In genomic region chr5:117358725-117359124, GRCm38 (mm10) we compare ENCODE assay signal across 8 mouse cellular contexts. TPM values are rescaled to one million over a fixed set of nuclear protein-coding genes. Genes with fewer than 3 reads are reported as not detected.
DNase-seq lines count a peak whose midpoint lies in the region; ATAC-seq and TF ChIP-seq lines count a peak whose summit lies in the region.

No protein-coding gene starts in this region.

- WGBS in limb, embryonic 15.5 days, result 33% methylated on average over 11 of the region's 11 CpGs
- WGBS in midbrain, postnatal 0 days, result 34% methylated on average over 11 of the region's 11 CpGs

- H3K4me3 ChIP-seq in limb, embryonic 15.5 days, result peak overlapping the region; percentile 95; the same call in 1 of the 2 replicates
- peak overlapping the region; percentile 86 for H3K4me3 ChIP-seq in midbrain, postnatal 0 days (ENCODE audit: low read depth, low read length)

- TF ChIP-seq CTCF in midbrain, postnatal 0 days (IDR thresholded peaks at IDR 0.05), result peak; percentile 83

- no peak for ATAC-seq in cerebellum, adult (ENCODE audit: insufficient number of reproducible peaks, low FRiP score, low TSS enrichment)
- no peak for ATAC-seq in limb, embryonic 15.5 days (ENCODE audit: insufficient number of reproducible peaks, low FRiP score, low TSS enrichment, low read depth)
- no peak for ATAC-seq in midbrain, postnatal 0 days (ENCODE audit: low FRiP score)

- no peaks in the 10 kb centered on the region for H3K27me3 ChIP-seq in limb, embryonic 15.5 days
- no peaks in the 10 kb centered on the region for H3K27me3 ChIP-seq in midbrain, postnatal 0 days (ENCODE audit: insufficient read depth, low read length)
- H3K27me3 ChIP-seq in splenic B cell, adult 2 months (ENCODE audit: control insufficient read depth, insufficient read depth, low read length, poor library complexity, severe bottlenecking), result no peaks in the 10 kb centered on the region

- H3K4me2 ChIP-seq in limb, embryonic 15.5 days, result no peak overlapping the region
- H3K4me2 ChIP-seq in midbrain, postnatal 0 days (ENCODE audit: low read depth, low read length, poor library complexity, severe bottlenecking), result peak overlapping the region; percentile 92

- DNase-seq in cerebellum, adult 11 months, result peak; percentile 42
- peak; percentile 71 to 87 for DNase-seq in cerebellum, postnatal 4 days (ENCODE audit: low spot score in 2 of 2)
- DNase-seq in gastrocnemius, postnatal 25 days, result peak; percentile 32
- DNase-seq in kidney, adult 8-10 months, result peak; percentile 65 to 87
- DNase-seq in midbrain, postnatal 0 days (ENCODE audit: low spot score), result peak; percentile 78
- peak; percentile 68 for DNase-seq in splenic B cell, adult 2 months (ENCODE audit: low read depth, low spot score)

- no peak overlapping the region for H3K27ac ChIP-seq in limb, embryonic 15.5 days
- H3K27ac ChIP-seq in midbrain, postnatal 0 days (ENCODE audit: low read depth, low read length), result no peak overlapping the region

- peaks cover 44% of the 10 kb centered on the region for H3K4me1 ChIP-seq in limb, embryonic 15.5 days
- H3K4me1 ChIP-seq in midbrain, postnatal 0 days (ENCODE audit: insufficient read depth, low read length), result peaks cover 9% of the 10 kb centered on the region

- no peak overlapping the region for H3K9ac ChIP-seq in limb, embryonic 15.5 days
- H3K9ac ChIP-seq in midbrain, postnatal 0 days (replicated peaks; ENCODE audit: low read length, poor library complexity, severe bottlenecking), result no peak overlapping the region; the same call in 1 of the 2 replicates

- no peaks in the 10 kb centered on the region for H3K9me3 ChIP-seq in limb, embryonic 15.5 days
- H3K9me3 ChIP-seq in midbrain, postnatal 0 days (ENCODE audit: low read length), result no peaks in the 10 kb centered on the region

- H3K36me3 ChIP-seq in limb, embryonic 15.5 days, result peaks cover 6% of the 10 kb centered on the region
- H3K36me3 ChIP-seq in midbrain, postnatal 0 days (ENCODE audit: insufficient read depth, low read length), result peaks cover 3% of the 10 kb centered on the region; the same call in 1 of the 2 replicates
- peaks cover 1% of the 10 kb centered on the region; the same call in 1 of the 2 replicates for H3K36me3 ChIP-seq in splenic B cell, adult 2 months (ENCODE audit: control insufficient read depth, insufficient read depth, low read length, poor library complexity, severe bottlenecking)

RNA-seq across cellular contexts. Expression of gene Wsb2, which starts 1.6 kb away (rescaled TPM):
- total RNA-seq in gastrocnemius, postnatal 25 days (2021), result 10 to 100 TPM; 75.4 to 83.4 TPM
- 66.9 and 74.6 TPM in 2 replicates for polyA plus RNA-seq in limb, embryonic 15.5 days (2015; fragmentation: Nextera tagmentation; extraction: Ambion mirVana)
- 395 and 494 TPM in 2 replicates for total RNA-seq in midbrain, postnatal 0 days (2014; rRNA removed)
- polyA plus RNA-seq in midbrain, postnatal 0 days (2015; fragmentation: Nextera tagmentation; extraction: Ambion mirVana), result 336 and 360 TPM in 2 replicates

RNA-seq across cellular contexts. Expression of gene Rfc5, which starts 30.1 kb away (rescaled TPM):
- total RNA-seq in gastrocnemius, postnatal 25 days (2021), result 1 to 10 TPM in 1 of 2 experiments, under 1 TPM in 1; 1.00 to 2.7 TPM
- polyA plus RNA-seq in limb, embryonic 15.5 days (2015; fragmentation: Nextera tagmentation; extraction: Ambion mirVana), result 64.7 and 67.2 TPM in 2 replicates
- total RNA-seq in midbrain, postnatal 0 days (2014; rRNA removed), result 12.0 and 15.2 TPM in 2 replicates
- polyA plus RNA-seq in midbrain, postnatal 0 days (2015; fragmentation: Nextera tagmentation; extraction: Ambion mirVana), result 22.0 and 22.1 TPM in 2 replicates

RNA-seq across cellular contexts. Expression of gene Vsig10, which starts 39.8 kb away (rescaled TPM):
- total RNA-seq in gastrocnemius, postnatal 25 days (2021), result 1 to 10 TPM; 5.0 to 5.5 TPM
- 10.2 and 11.7 TPM in 2 replicates for polyA plus RNA-seq in limb, embryonic 15.5 days (2015; fragmentation: Nextera tagmentation; extraction: Ambion mirVana)
- total RNA-seq in midbrain, postnatal 0 days (2014; rRNA removed), result 1.8 and 7.1 TPM in 2 replicates
- polyA plus RNA-seq in midbrain, postnatal 0 days (2015; fragmentation: Nextera tagmentation; extraction: Ambion mirVana), result 1.2 and 1.5 TPM in 2 replicates

RNA-seq across cellular contexts. Expression of gene Ksr2, which starts 55.1 kb away (rescaled TPM):
- total RNA-seq in gastrocnemius, postnatal 25 days (2021), result under 1 TPM; 0.05 to 0.08 TPM
- polyA plus RNA-seq in limb, embryonic 15.5 days (2015; fragmentation: Nextera tagmentation; extraction: Ambion mirVana), result 0.12 and 0.17 TPM in 2 replicates
- total RNA-seq in midbrain, postnatal 0 days (2014; rRNA removed), result 14.5 and 16.0 TPM in 2 replicates
- 6.7 and 8.9 TPM in 2 replicates for polyA plus RNA-seq in midbrain, postnatal 0 days (2015; fragmentation: Nextera tagmentation; extraction: Ambion mirVana)
